Mouse (Mus musculus) heart, embryonic 14.5 days (tissue): Measurements from ENCODE around the gene Irak3. TPM values are rescaled to one million over a fixed set of nuclear protein-coding genes. Genes with fewer than 3 reads are reported as not detected.
A peak's percentile ranks its signal among the peaks of the same experiment; 100 is the strongest.

Experiments used
- ATAC-seq: fragments of 200-750 bp; cut with Nextera tagmentation; 2 replicates; pipeline ENCODE4 v1.8.0; 2017; ENCODE audit warnings: low read depth, moderate TSS enrichment; ENCODE audit not compliant: insufficient number of reproducible peaks, insufficient read depth, low FRiP score
- H3K27ac ChIP-seq, 2 experiments: fragments of 200-500 bp in 1 of 2; fragments of 300-500 bp in 1 of 2; sonication (generic) in 1 of 2; replicated peaks in 1 of 2; 2 replicates each; pipeline ENCODE4 v1.5.1; 2012 to 2014; ENCODE audit warnings: low read depth in 2 of 2, low read length in 2 of 2, control low read depth in 1 of 2, mild to moderate bottlenecking in 1 of 2, mixed read lengths in 1 of 2; ENCODE audit not compliant: control insufficient read depth in 1 of 2, insufficient read depth in 1 of 2
- H3K27me3 ChIP-seq: fragments of 300-500 bp; sonication (generic); 2 replicates; pipeline ENCODE4 v1.6.1; 2014; ENCODE audit warnings: mild to moderate bottlenecking, low read length, control low read depth; ENCODE audit not compliant: control insufficient read depth, insufficient read depth
- H3K36me3 ChIP-seq: fragments of 300-500 bp; sonication (generic); 2 replicates; pipeline ENCODE4 v1.6.1; 2014; ENCODE audit warnings: mild to moderate bottlenecking, control low read depth, low read length, mixed read lengths; ENCODE audit not compliant: control insufficient read depth, insufficient read depth
- H3K4me1 ChIP-seq, 2 experiments: fragments of 200-500 bp in 1 of 2; fragments of 300-500 bp in 1 of 2; sonication (generic) in 1 of 2; 2 replicates each; pipeline ENCODE4 v1.6.1; 2012 to 2014; ENCODE audit warnings: low read length in 2 of 2, control low read depth in 1 of 2, mixed read lengths in 1 of 2; ENCODE audit not compliant: control insufficient read depth in 2 of 2, insufficient read depth in 2 of 2
- H3K4me2 ChIP-seq: fragments of 300-500 bp; sonication (generic); 2 replicates; pipeline ENCODE4 v1.6.1; 2014; ENCODE audit warnings: mild to moderate bottlenecking, low read length
- H3K4me3 ChIP-seq, 2 experiments: fragments of 200-500 bp in 1 of 2; fragments of 300-500 bp in 1 of 2; sonication (generic) in 1 of 2; 2 replicates each; pipeline ENCODE4 v1.5.1; 2012 to 2014; ENCODE audit warnings: low read length in 2 of 2, mild to moderate bottlenecking in 2 of 2, control low read depth in 1 of 2, low read depth in 1 of 2, moderate library complexity in 1 of 2; ENCODE audit not compliant: control insufficient read depth in 1 of 2, insufficient read depth in 1 of 2
- H3K9ac ChIP-seq: fragments of 300-500 bp; sonication (generic); 2 replicates; pipeline ENCODE4 v1.6.1; 2014; ENCODE audit warnings: mild to moderate bottlenecking, low read length
- H3K9me3 ChIP-seq: fragments of 300-500 bp; sonication (generic); 2 replicates; pipeline ENCODE4 v1.6.1; 2016; ENCODE audit warnings: low read length, control low read depth; ENCODE audit not compliant: control insufficient read depth
- WGBS: fragments of 180-500 bp; shearing (Covaris S2); extraction: QIAGEN DNeasy Blood & Tissue Kit; methylation state at CpG from one replicate; pipeline ENCODE4 v1.1.7; 2014; 5-methylcytosine and 5-hydroxymethylcytosine counted together
- polyA plus RNA-seq: library from polyadenylated mRNA; unstranded; fragments of >200 nt; fragmentation: Nextera tagmentation; extraction: Ambion mirVana; gene quantifications from 2 replicates; pipeline ENCODE4 v1.2.1, GENCODE M21; 2014

Gene Irak3
- polyA plus RNA-seq, 1 experiment from 2014 or later, result 0.41 TPM

GRCm38 (mm10) chr10:120236855-120237254 is 34.9 kb upstream of the Irak3 start:
- Histone ChIP-seq H3K9ac (no peak overlapping the region), H3K4me3 (no peak overlapping the region), H3K4me1 (peaks cover 0 to 2% of the 10 kb centered on the region in 2 experiments; a peak in 1 of 4 replicates), H3K36me3 (peaks cover 8% of the 10 kb centered on the region), H3K27me3 (no peaks in the 10 kb centered on the region), H3K27ac (no peak overlapping the region), H3K4me2 (no peak overlapping the region), H3K9me3 (no peaks in the 10 kb centered on the region)
- ATAC-seq, result no peak
- 78% methylated on average over 9 of the region's 9 CpGs for WGBS

- 21% methylated on average over 18 of the region's 18 CpGs for WGBS
- peak overlapping the region; percentile 63 for H3K9ac ChIP-seq
Measured at GRCm38 (mm10) chr10:120233655-120234367, 31.9 kb upstream of the Irak3 start.

GRCm38 (mm10) chr10:120231718-120232117 is 29.8 kb upstream of the Irak3 start:
- Histone ChIP-seq H3K4me3 (no peak overlapping the region), H3K9ac (no peak overlapping the region), H3K36me3 (peaks cover 42% of the 10 kb centered on the region), H3K4me1 (peaks cover 2 to 5% of the 10 kb centered on the region in 2 experiments; a peak in 1 of 4 replicates), H3K4me2 (no peak overlapping the region), H3K27me3 (no peaks in the 10 kb centered on the region), H3K9me3 (no peaks in the 10 kb centered on the region), H3K27ac (no peak overlapping the region)
- WGBS, result 35% methylated on average over 5 of the region's 5 CpGs
- no peak for ATAC-seq

More at GRCm38 (mm10) chr10:120233655-120234367, 31.9 kb upstream of the Irak3 start:
- Histone ChIP-seq H3K9me3 (no peaks in the 10 kb centered on the region), H3K4me3 (peak overlapping the region; percentile 24 to 35; a peak in 3 of 4 replicates), H3K4me1 (peaks cover 0 to 2% of the 10 kb centered on the region in 2 experiments; a peak in 1 of 4 replicates), H3K4me2 (peak overlapping the region; percentile 55), H3K27me3 (no peaks in the 10 kb centered on the region), H3K36me3 (peaks cover 35% of the 10 kb centered on the region), H3K27ac (no peak overlapping the region)
- ATAC-seq, result no peak

GRCm38 (mm10) chr10:120226871-120227661 is 25.1 kb upstream of the Irak3 start, which contains the start of gene Llph:
Llph (plus strand) TSS chr10:120227070.
- Histone ChIP-seq H3K9me3 (no peaks in the 10 kb centered on the region), H3K4me1 (peaks cover 0 to 5% of the 10 kb centered on the region in 2 experiments; a peak in 1 of 4 replicates), H3K4me2 (peak within 1 kb of the TSS; percentile 84), H3K4me3 (peak within 1 kb of the TSS; percentile 88 to 100), H3K27ac (peak within 1 kb of the TSS in 1 of 2 experiments; percentile 42; a peak in 1 of 4 replicates), H3K9ac (peak within 1 kb of the TSS; percentile 94), H3K36me3 (peaks cover 49% of the 10 kb centered on the region), H3K27me3 (no peaks in the 10 kb centered on the region)
- WGBS, result under 1% methylated on average over 57 of the region's 57 CpGs
- ATAC-seq, result peak; percentile 89

- no peak overlapping the region for H3K27ac ChIP-seq
- ATAC-seq, result no peak
- H3K4me2 ChIP-seq, result no peak overlapping the region
- H3K4me3 ChIP-seq, result no peak overlapping the region
- no peaks in the 10 kb centered on the region for H3K27me3 ChIP-seq
- no peaks in the 10 kb centered on the region for H3K9me3 ChIP-seq
- H3K9ac ChIP-seq, result no peak overlapping the region
- H3K36me3 ChIP-seq, result peaks cover 58% of the 10 kb centered on the region
- 77% methylated on average over 7 of the region's 7 CpGs for WGBS
- H3K4me1 ChIP-seq, result no peaks in the 10 kb centered on the region
Measured at GRCm38 (mm10) chr10:120220776-120221175, 18.8 kb upstream of the Irak3 start.

- Histone ChIP-seq H3K9ac (no peak overlapping the region), H3K4me3 (no peak overlapping the region), H3K36me3 (peaks cover 64% of the 10 kb centered on the region), H3K4me1 (no peaks in the 10 kb centered on the region), H3K27me3 (no peaks in the 10 kb centered on the region), H3K27ac (no peak overlapping the region), H3K4me2 (no peak overlapping the region), H3K9me3 (no peaks in the 10 kb centered on the region)
- no peak for ATAC-seq
- 80% methylated on average over 14 of the region's 14 CpGs for WGBS
Measured at GRCm38 (mm10) chr10:120219578-120220359, 17.8 kb upstream of the Irak3 start.

GRCm38 (mm10) chr10:120218996-120219395 is 17.1 kb upstream of the Irak3 start:
- H3K9me3 ChIP-seq, result no peaks in the 10 kb centered on the region
- no peak overlapping the region for H3K4me2 ChIP-seq
- no peak overlapping the region for H3K9ac ChIP-seq
- whole genome bisulfite sequencing, result 92% methylated on average over 10 of the region's 10 CpGs
- no peak overlapping the region for H3K27ac ChIP-seq
- no peak overlapping the region for H3K4me3 ChIP-seq
- ATAC-seq, result no peak
- H3K36me3 ChIP-seq, result peaks cover 58% of the 10 kb centered on the region
- no peaks in the 10 kb centered on the region for H3K4me1 ChIP-seq
- no peaks in the 10 kb centered on the region for H3K27me3 ChIP-seq
